Mouse (Mus musculus) limb, embryonic 14.5 days (tissue): ENCODE measurements around the gene Aff3. TPM values are rescaled to one million over a fixed set of nuclear protein-coding genes. Genes with fewer than 3 reads are reported as not detected.

Experiments
- ATAC-seq: fragments of 200-750 bp; cut with Nextera tagmentation; 2 replicates; pipeline ENCODE4 v1.8.0; 2017; ENCODE audit warnings: low read depth, moderate number of reproducible peaks, moderate TSS enrichment; ENCODE audit not compliant: low FRiP score
- DNase-seq: peaks from one replicate; pipeline ENCODE4 v3.0.0-alpha.2; 2015; ENCODE audit warnings: low spot score
- H3K27ac ChIP-seq: fragments of 300-500 bp; sonication (generic); replicated peaks from 2 replicates; pipeline ENCODE4 v1.5.1; 2014; ENCODE audit warnings: low read depth, mild to moderate bottlenecking, low read length, moderate library complexity, mixed read lengths
- H3K27me3 ChIP-seq: fragments of 300-500 bp; sonication (generic); 2 replicates; pipeline ENCODE4 v1.6.1; 2014; ENCODE audit warnings: low read length, mixed read lengths; ENCODE audit not compliant: control insufficient read depth, insufficient read depth
- H3K36me3 ChIP-seq: fragments of 300-500 bp; sonication (generic); 2 replicates; pipeline ENCODE4 v1.6.1; 2014; ENCODE audit warnings: mild to moderate bottlenecking, low read length, moderate library complexity, mixed read lengths; ENCODE audit not compliant: control insufficient read depth, insufficient read depth
- H3K4me1 ChIP-seq: fragments of 300-500 bp; sonication (generic); 2 replicates; pipeline ENCODE4 v1.6.1; 2014; ENCODE audit warnings: antibody characterized with exemption, low read length, mixed read lengths; ENCODE audit not compliant: control insufficient read depth, insufficient read depth
- H3K4me2 ChIP-seq: fragments of 300-500 bp; sonication (generic); replicated peaks from 2 replicates; pipeline ENCODE4 v1.6.1; 2014; ENCODE audit warnings: low read depth, mild to moderate bottlenecking, low read length, moderate library complexity; ENCODE audit not compliant: severe bottlenecking
- H3K4me3 ChIP-seq: fragments of 300-500 bp; sonication (generic); replicated peaks from 2 replicates; pipeline ENCODE4 v1.5.1; 2014; ENCODE audit warnings: low read length
- H3K9ac ChIP-seq: fragments of 300-500 bp; sonication (generic); 2 replicates; pipeline ENCODE4 v1.6.1; 2014; ENCODE audit warnings: mild to moderate bottlenecking, low read depth, low read length, moderate library complexity; ENCODE audit not compliant: severe bottlenecking
- H3K9me3 ChIP-seq: fragments of 300-500 bp; sonication (generic); 2 replicates; pipeline ENCODE4 v1.6.1; 2016; ENCODE audit warnings: low read length; ENCODE audit not compliant: control insufficient read depth
- POLR2A ChIP-seq: fragments of 200-500 bp; IDR thresholded peaks from 2 replicates; pipeline ENCODE4 v1.8.0; 2012; ENCODE audit warnings: inconsistent platforms, mild to moderate bottlenecking, moderate library complexity, borderline replicate concordance; ENCODE audit not compliant: insufficient read depth, insufficient read length; ENCODE audit errors: extremely low read depth
- WGBS: fragments of 180-500 bp; shearing (Covaris S2); extraction: QIAGEN DNeasy Blood & Tissue Kit; methylation state at CpG from one replicate; pipeline ENCODE4 v1.1.7; 2014; 5-methylcytosine and 5-hydroxymethylcytosine counted together
- polyA plus RNA-seq, 2 experiments: library from polyadenylated mRNA; depleted of rRNA in 1 of 2; stranded (reverse) in 1 of 2; unstranded in 1 of 2; fragments of >200 nt; fragmentation: Nextera tagmentation in 1 of 2; extraction: Ambion mirVana in 1 of 2; gene quantifications; 2 replicates each; pipeline versions ENCODE4 v1.2.1 to v1.2.3; 2012 to 2014

The Aff3 gene
- polyA plus RNA-seq, 2 experiments = 20.4 to 22.4 TPM

DNA sequence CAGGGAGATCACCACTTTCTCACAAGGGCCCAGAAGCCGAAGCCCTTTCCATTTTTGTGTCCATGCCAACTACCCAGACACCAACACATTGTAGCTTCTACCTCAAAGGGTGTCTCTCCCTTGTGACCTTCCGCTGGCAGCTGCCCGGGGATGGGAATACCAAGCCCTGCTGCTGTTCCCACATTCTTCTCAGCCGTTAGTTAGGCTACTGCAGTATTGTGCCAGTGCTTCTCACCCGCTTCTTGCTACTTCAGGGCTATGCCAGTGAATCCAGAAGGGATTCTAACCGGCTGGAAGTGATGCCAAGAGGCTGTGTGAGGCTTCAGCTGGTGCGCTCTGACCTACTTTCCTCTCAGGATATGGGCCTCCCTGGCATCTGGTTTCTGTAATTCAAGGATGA is 330.5 kb downstream of the Aff3 start:
- H3K27me3 ChIP-seq = no peaks in the 10 kb centered on the region
- H3K36me3 ChIP-seq = no peaks in the 10 kb centered on the region
- no peak overlapping the region for H3K27ac ChIP-seq
- H3K4me2 ChIP-seq = no peak overlapping the region
- no peak for TF ChIP-seq POLR2A
- no peak for ATAC-seq
- no peak for DNase-seq
- H3K4me1 ChIP-seq = 0 out of 2 replicates have a peak, but pooled peaks cover 5% of the 10 kb centered on the region
- H3K9ac ChIP-seq = no peak overlapping the region
- H3K9me3 ChIP-seq = no peaks in the 10 kb centered on the region
- H3K4me3 ChIP-seq = no peak overlapping the region
- WGBS = 81% methylated on average over 7 of the region's 7 CpGs

DNA sequence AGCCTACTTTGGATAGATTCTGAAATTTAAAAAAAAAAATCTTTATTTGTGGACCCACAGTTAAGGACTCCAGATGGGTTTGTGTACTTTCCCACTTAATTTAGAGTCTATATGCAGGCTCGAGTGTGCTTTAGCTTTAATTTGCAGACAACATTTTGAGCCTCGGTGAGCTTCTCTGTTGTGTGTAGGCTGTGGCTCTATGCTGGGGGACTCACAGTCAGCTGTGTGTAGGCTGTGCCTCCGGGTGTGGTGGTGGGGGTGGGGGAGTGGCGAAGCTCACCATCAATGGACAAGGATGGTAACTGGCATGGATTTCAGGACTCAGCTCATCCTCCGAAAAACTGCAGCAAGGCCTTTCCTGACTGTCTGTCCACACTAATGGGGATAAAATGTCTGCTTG is 331.8 kb downstream of the Aff3 start:
- H3K9me3 ChIP-seq = no peaks in the 10 kb centered on the region
- no peak overlapping the region for H3K9ac ChIP-seq
- DNase-seq (no peak), ATAC-seq (no peak)
- H3K36me3 ChIP-seq = no peaks in the 10 kb centered on the region
- no peak overlapping the region for H3K4me2 ChIP-seq
- H3K27me3 ChIP-seq = no peaks in the 10 kb centered on the region
- 0 out of 2 replicates have a peak, but pooled peaks cover 5% of the 10 kb centered on the region for H3K4me1 ChIP-seq
- no peak overlapping the region for H3K27ac ChIP-seq
- H3K4me3 ChIP-seq = no peak overlapping the region
- 92% methylated on average over 5 of the region's 5 CpGs for WGBS
- no peak for TF ChIP-seq POLR2A

DNA sequence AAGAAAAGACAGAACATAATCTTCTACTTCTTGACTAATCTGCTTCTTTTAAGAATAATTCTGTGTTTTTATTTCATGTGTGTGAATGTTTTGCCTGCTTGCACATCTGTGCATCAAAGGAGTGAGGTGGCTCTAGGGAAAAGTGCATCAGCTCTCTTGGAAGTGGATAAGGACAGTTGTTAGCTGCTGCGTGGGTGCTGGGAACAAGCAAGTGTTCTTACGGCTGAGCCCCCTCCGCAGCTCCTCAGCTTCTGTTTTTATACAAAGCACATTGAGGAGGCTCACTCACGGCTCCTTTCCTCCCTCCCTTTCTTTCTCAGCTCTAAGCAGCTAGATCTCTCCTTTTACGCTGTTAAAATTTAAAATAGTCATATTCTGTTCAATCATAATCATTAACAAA is 340.5 kb downstream of the Aff3 start:
- no peak overlapping the region for H3K9ac ChIP-seq
- TF ChIP-seq POLR2A = no peak
- H3K27ac ChIP-seq = no peak overlapping the region
- ATAC-seq (no peak), DNase-seq (no peak)
- H3K4me3 ChIP-seq = no peak overlapping the region
- WGBS = 68% methylated on average over 5 of the region's 5 CpGs
- no peaks in the 10 kb centered on the region for H3K27me3 ChIP-seq
- no peak overlapping the region for H3K4me2 ChIP-seq
- H3K4me1 ChIP-seq = peaks cover 11% of the 10 kb centered on the region
- H3K9me3 ChIP-seq = no peaks in the 10 kb centered on the region
- no peaks in the 10 kb centered on the region for H3K36me3 ChIP-seq

DNA sequence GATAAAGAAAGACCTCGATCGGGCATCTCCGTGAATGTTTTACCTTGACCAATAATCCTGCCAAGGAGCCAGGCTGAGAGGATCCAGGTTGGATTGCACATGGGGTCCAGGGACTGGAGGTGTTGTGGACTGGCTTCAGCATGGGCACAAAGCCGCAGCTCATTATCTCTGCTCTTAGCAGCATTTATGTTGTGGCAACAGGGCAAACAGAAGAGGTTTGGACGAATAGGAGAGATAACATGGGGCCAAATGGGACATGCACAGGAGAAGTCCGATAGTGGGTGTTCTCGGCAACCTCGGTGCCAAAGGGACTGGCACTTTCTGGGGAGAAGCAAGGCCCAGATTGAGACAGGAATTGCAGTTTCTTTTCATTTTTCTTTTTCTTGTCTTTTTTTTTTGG is 342.9 kb downstream of the Aff3 start:
- no peaks in the 10 kb centered on the region for H3K36me3 ChIP-seq
- no peak for TF ChIP-seq POLR2A
- H3K4me1 ChIP-seq = peaks cover 11% of the 10 kb centered on the region
- 90% methylated on average over 8 of the region's 8 CpGs for WGBS
- no peak overlapping the region for H3K27ac ChIP-seq
- H3K4me2 ChIP-seq = no peak overlapping the region
- ATAC-seq = no peak
- H3K4me3 ChIP-seq = no peak overlapping the region
- H3K9me3 ChIP-seq = no peaks in the 10 kb centered on the region
- no peak for DNase-seq
- no peaks in the 10 kb centered on the region for H3K27me3 ChIP-seq
- H3K9ac ChIP-seq = no peak overlapping the region

DNA sequence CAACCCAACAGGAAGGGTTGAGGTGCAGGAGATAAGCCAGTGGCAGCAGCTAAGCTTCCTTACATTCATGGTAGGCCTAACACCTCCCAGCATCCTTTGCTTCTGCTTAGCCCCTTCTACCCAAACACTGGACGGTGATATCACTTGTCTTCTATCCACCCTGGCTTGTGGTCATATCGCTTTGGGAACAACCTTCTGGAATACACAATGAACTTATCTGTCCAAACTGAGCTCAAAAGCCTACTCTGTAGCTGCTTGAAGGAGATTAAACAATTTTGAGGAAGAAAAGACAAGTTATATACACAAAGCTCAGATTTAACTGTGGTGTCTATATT is 343.8 kb downstream of the Aff3 start:
- no peaks in the 10 kb centered on the region for H3K36me3 ChIP-seq
- ATAC-seq (no peak), DNase-seq (no peak)
- no peaks in the 10 kb centered on the region for H3K27me3 ChIP-seq
- H3K9ac ChIP-seq = no peak overlapping the region
- H3K4me2 ChIP-seq = no peak overlapping the region
- H3K9me3 ChIP-seq = no peaks in the 10 kb centered on the region
- TF ChIP-seq POLR2A = no peak
- 87% methylated on average over 2 of the region's 2 CpGs for WGBS
- H3K4me1 ChIP-seq = peaks cover 11% of the 10 kb centered on the region
- no peak overlapping the region for H3K4me3 ChIP-seq
- H3K27ac ChIP-seq = no peak overlapping the region
